Mouse (Mus musculus): ENCODE results near the gene Uvrag. TPM values are rescaled to one million over a fixed set of nuclear protein-coding genes. Genes with fewer than 3 reads are reported as not detected.

Gene Uvrag
- polyA plus RNA-seq, 1 experiment: 74.6 TPM

- Histone ChIP-seq H3K4me3 (ENCODE audit: control insufficient read depth, insufficient read depth, low read length) (no peak overlapping the region), H3K36me3 (ENCODE audit: control insufficient read depth, insufficient read depth, low read length) (no peaks in the 10 kb centered on the region), H3K4me1 (replicated peaks; ENCODE audit: control insufficient read depth, insufficient read depth, low read length) (0 out of 2 replicates have a peak, but pooled peaks cover 5% of the 10 kb centered on the region), H3K27me3 (ENCODE audit: control insufficient read depth, insufficient read depth, low read length) (no peaks in the 10 kb centered on the region), H3K27ac (ENCODE audit: control insufficient read depth, insufficient read depth, low read length) (no peak overlapping the region)
- DNase-seq: no peak
- TF ChIP-seq CTCF (IDR thresholded peaks at IDR 0.05; ENCODE audit: borderline replicate concordance, control insufficient read depth, extremely low read depth, insufficient read depth, low read length, poor library complexity) (no peak), POLR2A (IDR thresholded peaks at IDR 0.05; ENCODE audit: control insufficient read depth, extremely low read depth, insufficient read depth, low read length, poor library complexity) (no peak)
- WGBS: 94% methylated on average over 5 of the region's 5 CpGs
These were observed 290.6 kb downstream of the Uvrag start for GRCm38 (mm10) chr7:98850388-98850787.

GRCm38 (mm10) chr7:98848899-98849640 lies 291.9 kb downstream of the Uvrag start:
- TF ChIP-seq CTCF (IDR thresholded peaks at IDR 0.05; ENCODE audit: borderline replicate concordance, control insufficient read depth, extremely low read depth, insufficient read depth, low read length, poor library complexity) (no peak), POLR2A (IDR thresholded peaks at IDR 0.05; ENCODE audit: control insufficient read depth, extremely low read depth, insufficient read depth, low read length, poor library complexity) (no peak)
- Histone ChIP-seq H3K4me3 (ENCODE audit: control insufficient read depth, insufficient read depth, low read length) (no peak overlapping the region), H3K36me3 (ENCODE audit: control insufficient read depth, insufficient read depth, low read length) (no peaks in the 10 kb centered on the region), H3K27me3 (ENCODE audit: control insufficient read depth, insufficient read depth, low read length) (no peaks in the 10 kb centered on the region), H3K27ac (ENCODE audit: control insufficient read depth, insufficient read depth, low read length) (no peak overlapping the region), H3K4me1 (replicated peaks; ENCODE audit: control insufficient read depth, insufficient read depth, low read length) (0 out of 2 replicates have a peak, but pooled peaks cover 5% of the 10 kb centered on the region)
- 50% methylated on average over 8 of the region's 8 CpGs for WGBS
- no peak for DNase-seq

GRCm38 (mm10) chr7:98843649-98844048 lies 297.3 kb downstream of the Uvrag start:
- TF ChIP-seq POLR2A (IDR thresholded peaks at IDR 0.05; ENCODE audit: control insufficient read depth, extremely low read depth, insufficient read depth, low read length, poor library complexity) (no peak), CTCF (IDR thresholded peaks at IDR 0.05; ENCODE audit: borderline replicate concordance, control insufficient read depth, extremely low read depth, insufficient read depth, low read length, poor library complexity) (no peak)

GRCm38 (mm10) chr7:98842997-98843396 lies 297.9 kb downstream of the Uvrag start:
- no peak for DNase-seq
- no peak overlapping the region for H3K27ac ChIP-seq (ENCODE audit: control insufficient read depth, insufficient read depth, low read length)
- TF ChIP-seq POLR2A (IDR thresholded peaks at IDR 0.05; ENCODE audit: control insufficient read depth, extremely low read depth, insufficient read depth, low read length, poor library complexity): no peak
- no peak for TF ChIP-seq CTCF (IDR thresholded peaks at IDR 0.05; ENCODE audit: borderline replicate concordance, control insufficient read depth, extremely low read depth, insufficient read depth, low read length, poor library complexity)
- H3K27me3 ChIP-seq (ENCODE audit: control insufficient read depth, insufficient read depth, low read length): peaks cover 11% of the 10 kb centered on the region
- no peak overlapping the region for H3K4me3 ChIP-seq (ENCODE audit: control insufficient read depth, insufficient read depth, low read length)
- H3K36me3 ChIP-seq (ENCODE audit: control insufficient read depth, insufficient read depth, low read length): no peaks in the 10 kb centered on the region
- peaks cover 4% of the 10 kb centered on the region; the same call in 1 of the 2 replicates for H3K4me1 ChIP-seq (replicated peaks; ENCODE audit: control insufficient read depth, insufficient read depth, low read length)
- 94% methylated on average over 3 of the region's 3 CpGs for WGBS

More at GRCm38 (mm10) chr7:98843649-98844048, 297.3 kb downstream of the Uvrag start:
- no peak for DNase-seq
- H3K4me3 ChIP-seq (ENCODE audit: control insufficient read depth, insufficient read depth, low read length): no peak overlapping the region
- no peak overlapping the region for H3K27ac ChIP-seq (ENCODE audit: control insufficient read depth, insufficient read depth, low read length)
- H3K27me3 ChIP-seq (ENCODE audit: control insufficient read depth, insufficient read depth, low read length): peaks cover 9% of the 10 kb centered on the region
- H3K36me3 ChIP-seq (ENCODE audit: control insufficient read depth, insufficient read depth, low read length): no peaks in the 10 kb centered on the region
- WGBS: 83% methylated on average over 7 of the region's 7 CpGs
- peaks cover 4% of the 10 kb centered on the region; the same call in 1 of the 2 replicates for H3K4me1 ChIP-seq (replicated peaks; ENCODE audit: control insufficient read depth, insufficient read depth, low read length)

- Histone ChIP-seq H3K36me3 (ENCODE audit: control insufficient read depth, insufficient read depth, low read length) (no peaks in the 10 kb centered on the region), H3K27ac (ENCODE audit: control insufficient read depth, insufficient read depth, low read length) (no peak overlapping the region), H3K4me1 (replicated peaks; ENCODE audit: control insufficient read depth, insufficient read depth, low read length) (peaks cover 4% of the 10 kb centered on the region; the same call in 1 of the 2 replicates), H3K4me3 (ENCODE audit: control insufficient read depth, insufficient read depth, low read length) (no peak overlapping the region), H3K27me3 (ENCODE audit: control insufficient read depth, insufficient read depth, low read length) (peaks cover 16% of the 10 kb centered on the region)
- 69% methylated on average over 3 of the region's 3 CpGs for WGBS
- DNase-seq: no peak
- TF ChIP-seq POLR2A (IDR thresholded peaks at IDR 0.05; ENCODE audit: control insufficient read depth, extremely low read depth, insufficient read depth, low read length, poor library complexity) (no peak), CTCF (IDR thresholded peaks at IDR 0.05; ENCODE audit: borderline replicate concordance, control insufficient read depth, extremely low read depth, insufficient read depth, low read length, poor library complexity) (peak; percentile 17; the same call in 1 of the 2 replicates)
These were observed 299.1 kb downstream of the Uvrag start for GRCm38 (mm10) chr7:98841802-98842201.

GRCm38 (mm10) chr7:98840771-98841170 lies 300.2 kb downstream of the Uvrag start:
- no peak for TF ChIP-seq CTCF (IDR thresholded peaks at IDR 0.05; ENCODE audit: borderline replicate concordance, control insufficient read depth, extremely low read depth, insufficient read depth, low read length, poor library complexity)
- TF ChIP-seq POLR2A (IDR thresholded peaks at IDR 0.05; ENCODE audit: control insufficient read depth, extremely low read depth, insufficient read depth, low read length, poor library complexity): no peak
- 22% methylated on average over 3 of the region's 3 CpGs for WGBS
- H3K27ac ChIP-seq (ENCODE audit: control insufficient read depth, insufficient read depth, low read length): no peak overlapping the region
- peaks cover 7% of the 10 kb centered on the region; the same call in 1 of the 2 replicates for H3K4me1 ChIP-seq (replicated peaks; ENCODE audit: control insufficient read depth, insufficient read depth, low read length)
- H3K4me3 ChIP-seq (ENCODE audit: control insufficient read depth, insufficient read depth, low read length): no peak overlapping the region
- H3K27me3 ChIP-seq (ENCODE audit: control insufficient read depth, insufficient read depth, low read length): peaks cover 26% of the 10 kb centered on the region
- H3K36me3 ChIP-seq (ENCODE audit: control insufficient read depth, insufficient read depth, low read length): no peaks in the 10 kb centered on the region
- no peak for DNase-seq

All from thymus, adult 2 months (tissue).